Mouse (Mus musculus) thymus, postnatal 25 days (tissue): ENCODE measurements around the gene Ntrk1.

Experiments
- DNase-seq: peaks from one replicate; pipeline ENCODE4 v3.0.0; 2022

The Ntrk1 gene

DNA sequence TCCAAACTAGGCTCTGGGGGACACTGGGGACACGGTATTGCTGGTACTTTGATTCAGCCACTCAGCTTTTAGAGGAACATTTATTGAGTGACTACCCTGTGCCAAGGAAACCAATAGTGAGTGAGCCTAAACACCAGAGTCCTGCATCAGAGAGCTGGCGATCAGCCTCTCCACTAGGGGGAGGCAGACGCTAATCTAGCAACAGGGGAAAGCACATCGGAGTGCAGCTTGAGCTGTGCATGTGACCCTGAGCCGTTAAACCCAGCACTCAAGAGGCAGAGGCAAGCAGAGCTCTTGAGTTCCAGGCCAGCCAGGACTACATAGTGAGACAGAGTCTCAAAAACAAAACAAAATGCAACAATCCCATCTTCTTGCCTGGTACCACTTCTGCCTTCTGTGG lies 45.9 kb downstream of the Ntrk1 start:
- peak; percentile 58 for DNase-seq

DNA sequence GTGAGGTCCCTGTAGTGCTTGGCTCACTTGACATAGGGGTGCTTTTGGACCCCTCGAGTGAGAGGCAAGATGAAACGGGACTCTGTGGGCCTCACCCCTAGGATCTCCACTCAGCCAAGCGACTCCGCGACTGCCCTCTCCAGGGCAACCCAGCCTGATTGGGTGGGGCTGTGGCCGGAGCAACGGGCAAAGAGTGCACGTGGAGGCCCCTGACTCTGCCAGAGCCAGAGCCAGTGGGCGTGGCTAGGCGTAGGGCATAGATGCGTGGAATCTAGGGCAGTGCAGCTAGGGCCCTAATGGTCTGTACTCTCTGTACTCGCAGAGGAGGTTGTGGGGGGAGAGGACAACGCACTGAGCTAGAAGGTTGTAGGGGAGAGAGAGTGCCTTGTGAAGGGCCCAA lies 46.5 kb downstream of the Ntrk1 start, which contains the start of gene Lrrc71:
TSS of gene Lrrc71 (minus strand) at position 195 of the 400 bp plus-strand sequence.
- no peak for DNase-seq

DNA sequence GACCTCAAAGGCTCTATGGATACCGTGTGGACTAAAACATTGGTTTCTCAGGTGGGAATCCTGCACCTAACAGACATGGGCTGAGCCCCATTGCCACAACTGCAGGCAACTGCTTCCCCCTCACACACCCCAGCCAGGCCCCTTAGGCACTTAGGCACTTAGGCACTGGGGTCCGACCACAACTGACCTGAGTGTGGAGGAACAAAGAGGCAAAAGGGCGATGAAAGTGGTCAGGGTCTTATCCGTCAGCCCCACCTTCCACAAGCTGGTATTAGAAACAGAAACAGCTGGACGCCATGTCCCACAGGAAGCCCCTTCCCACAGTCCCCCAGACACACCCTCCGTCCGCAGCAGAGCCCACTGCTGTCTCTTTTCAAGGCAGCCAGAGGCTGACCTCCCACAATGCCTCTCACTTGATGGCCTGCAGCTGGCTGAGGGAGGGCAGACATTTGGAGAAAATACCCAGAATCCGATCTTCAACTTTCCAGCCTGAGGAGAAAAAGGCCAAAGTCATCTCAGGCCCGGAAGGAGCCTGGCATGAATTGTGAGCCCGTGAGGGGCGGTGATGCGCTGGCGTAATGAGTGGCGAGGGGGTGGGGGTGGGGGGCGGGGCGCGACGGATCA lies 49.8 kb downstream of the Ntrk1 start:
- DNase-seq, result no peak

DNA sequence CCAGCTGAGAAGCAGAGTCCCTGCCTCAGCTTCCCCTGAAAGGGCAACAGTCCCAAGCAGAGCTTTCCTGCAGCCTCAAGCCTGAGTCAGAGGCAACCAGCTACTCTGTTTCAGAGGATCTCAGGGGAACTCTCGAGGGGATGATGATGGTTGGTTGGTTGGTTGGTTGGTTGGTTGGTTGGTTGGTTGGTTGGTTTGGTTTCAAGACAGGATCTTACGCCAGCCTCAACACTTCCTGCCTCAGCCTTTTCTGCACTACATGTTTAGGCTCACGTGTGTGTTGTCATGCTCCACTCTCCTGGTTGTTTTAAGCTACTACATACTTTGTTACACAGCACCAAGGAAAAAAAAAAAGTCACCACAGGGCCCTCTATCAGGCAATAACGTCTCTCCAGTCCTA lies 51.0 kb downstream of the Ntrk1 start:
- DNase-seq, result no peak

DNA sequence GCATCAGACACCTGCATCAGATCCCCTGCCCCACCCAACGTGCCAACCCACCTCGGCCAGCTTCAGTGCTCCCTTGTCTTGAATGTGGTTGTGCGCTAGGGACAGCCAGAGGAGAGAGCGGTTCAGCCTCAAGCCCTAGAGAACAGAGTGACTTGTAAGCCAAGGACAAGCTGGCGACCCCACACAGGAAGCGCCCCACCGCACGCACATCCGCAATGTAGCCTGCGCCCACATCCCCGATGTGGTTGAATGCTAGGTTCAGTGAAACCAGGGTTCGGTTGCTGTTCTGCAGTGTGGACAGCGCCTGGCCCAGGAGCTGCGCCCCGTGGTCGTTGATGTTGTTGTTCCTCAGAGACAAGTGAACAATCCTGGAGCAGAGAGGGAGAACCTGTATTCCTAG lies 52.2 kb downstream of the Ntrk1 start:
- peak; percentile 69 for DNase-seq

DNA sequence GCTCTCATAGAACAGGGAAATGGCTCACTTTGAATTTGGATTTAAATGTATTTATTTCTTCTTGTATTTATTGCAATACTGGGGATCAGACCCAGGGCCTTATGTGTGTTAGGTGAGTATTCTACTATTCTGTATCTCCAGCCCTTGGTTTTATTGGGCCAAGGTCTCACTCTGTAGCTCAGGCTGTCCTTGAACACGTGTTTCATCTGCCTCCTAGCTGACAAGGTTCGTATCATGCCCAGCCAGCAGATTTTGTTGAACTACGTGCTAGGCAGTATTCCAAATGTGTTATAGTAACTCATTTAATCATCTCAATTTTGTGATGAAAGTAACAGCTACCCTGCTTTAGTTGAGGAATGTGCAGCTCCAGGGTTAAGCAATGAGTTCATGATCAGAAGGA lies 52.9 kb downstream of the Ntrk1 start:
- DNase-seq, result no peak

DNA sequence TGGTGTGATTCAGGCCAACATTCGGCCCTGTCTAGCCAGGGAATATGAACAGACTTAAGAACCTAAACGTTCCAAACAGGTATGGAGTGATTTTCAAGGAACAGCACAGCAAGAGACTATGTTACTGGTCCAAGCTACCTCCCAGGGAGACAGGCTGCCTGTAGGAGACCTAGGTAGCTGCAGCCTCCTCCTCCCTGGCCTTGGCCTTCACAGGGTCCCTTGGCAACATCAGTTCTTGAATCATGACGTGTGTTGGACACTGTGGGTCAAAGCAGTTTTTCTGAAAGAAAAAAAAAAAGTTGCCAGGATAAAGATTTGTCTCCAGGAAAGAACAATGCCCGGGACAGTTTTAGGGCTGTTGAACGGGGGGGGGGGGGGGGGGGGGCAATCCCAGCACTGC lies 56.1 kb downstream of the Ntrk1 start:
- no peak for DNase-seq

DNA sequence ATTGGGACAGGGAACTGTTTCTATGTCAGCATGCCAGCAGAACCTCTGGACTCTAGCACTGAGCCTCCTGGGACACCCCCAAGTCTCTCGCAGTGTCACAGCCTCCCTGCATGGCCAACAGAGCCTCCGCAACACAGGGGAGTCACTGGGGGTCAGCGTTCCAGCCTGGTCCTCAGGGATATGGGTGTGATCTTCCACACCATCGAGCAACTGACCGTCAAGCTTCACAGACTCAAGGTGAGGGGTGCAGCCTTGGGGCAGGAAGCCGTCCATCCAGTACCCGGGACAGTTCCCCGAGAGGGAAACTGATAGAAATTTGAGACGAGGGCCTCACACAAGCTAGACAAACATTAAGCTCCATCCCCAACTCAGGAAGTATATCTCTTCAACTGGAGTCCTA lies 59.6 kb downstream of the Ntrk1 start:
- no peak for DNase-seq

DNA sequence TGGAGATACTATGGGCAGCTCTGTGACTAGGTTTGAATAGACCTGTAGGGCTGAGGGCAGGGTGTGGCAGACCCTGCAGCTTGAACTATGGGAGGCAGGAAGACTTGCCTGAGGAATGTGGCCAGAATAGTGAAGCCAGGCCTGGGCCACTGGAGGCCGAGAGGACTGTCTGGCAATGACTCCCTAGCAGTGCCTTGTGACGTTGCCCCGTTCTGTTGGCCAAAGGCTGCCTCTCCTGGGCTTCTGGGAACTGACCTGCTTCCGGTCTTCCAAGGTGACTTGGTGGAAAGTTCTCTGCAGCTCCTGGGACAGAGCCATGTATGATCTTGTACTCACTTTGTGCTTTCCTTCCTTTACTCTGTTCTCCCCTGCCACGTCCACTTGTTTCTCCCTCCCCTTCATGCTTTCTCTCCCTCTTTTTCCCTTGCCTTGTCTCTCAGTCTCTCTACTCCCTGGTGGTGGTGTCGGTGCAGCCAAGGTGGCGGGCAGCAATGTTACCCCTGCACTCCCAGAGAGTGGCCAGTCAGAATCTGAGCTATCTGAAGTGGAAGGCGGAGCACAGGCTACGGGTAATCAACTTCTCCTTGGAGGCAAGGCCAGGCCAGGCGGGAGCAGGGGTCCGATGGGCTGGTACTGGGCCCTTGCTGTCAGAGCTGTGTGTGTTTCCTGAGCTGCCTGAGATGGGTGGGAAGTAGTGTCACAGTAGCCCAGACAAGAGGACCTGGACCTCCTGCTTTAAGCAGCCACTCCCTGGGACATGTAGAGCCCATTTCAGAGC lies 60.8 kb downstream of the Ntrk1 start:
- DNase-seq, result no peak

DNA sequence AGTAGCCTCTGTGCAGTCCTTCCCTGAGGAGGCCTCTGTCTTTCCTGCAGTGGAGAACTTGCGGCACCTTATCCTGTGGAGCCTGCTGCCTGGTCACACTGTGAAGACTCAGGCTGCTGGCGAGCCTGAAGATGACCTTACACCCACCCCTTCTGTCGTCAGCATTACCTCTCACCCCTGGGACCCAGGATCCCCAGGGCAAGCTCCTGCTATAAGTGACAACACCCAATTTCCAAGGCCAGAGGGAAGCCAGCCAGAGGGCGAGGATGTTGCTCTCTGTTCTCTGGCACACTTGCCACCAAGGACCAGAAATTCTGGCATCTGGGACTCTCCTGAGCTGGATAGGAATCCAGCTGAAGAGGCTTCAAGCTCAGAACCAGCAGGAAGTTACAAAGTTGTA lies 61.9 kb downstream of the Ntrk1 start:
- DNase-seq, result no peak

DNA sequence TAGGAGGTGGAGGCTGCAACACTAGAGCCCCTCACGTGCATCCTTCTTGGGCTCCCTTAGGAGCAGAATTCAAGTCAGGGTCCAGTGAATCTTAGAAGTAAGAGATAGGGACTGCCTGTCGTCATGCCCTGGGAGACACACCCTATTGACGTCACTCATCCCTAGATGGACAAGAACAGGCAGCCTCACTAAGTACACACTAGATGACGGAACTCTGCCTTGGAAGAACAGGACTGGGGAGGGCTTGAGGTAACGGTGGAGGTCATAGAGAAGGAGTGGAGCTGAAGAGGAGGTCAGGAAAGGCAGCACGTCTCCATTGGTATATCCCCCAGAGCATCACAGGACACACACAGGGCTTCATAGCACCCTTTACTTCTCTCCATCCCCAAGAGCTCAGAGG lies 66.3 kb downstream of the Ntrk1 start:
- DNase-seq, result no peak
